Mouse (Mus musculus) limb, embryonic 14.5 days (tissue): ENCODE measurements around the gene Rgmb. TPM values are rescaled to one million over a fixed set of nuclear protein-coding genes. Genes with fewer than 3 reads are reported as not detected.
A peak's percentile ranks its signal among the peaks of the same experiment; 100 is the strongest.

Source experiments
- ATAC-seq: fragments of 200-750 bp; cut with Nextera tagmentation; 2 replicates; pipeline ENCODE4 v1.8.0; 2017; ENCODE audit warnings: low read depth, moderate number of reproducible peaks, moderate TSS enrichment; ENCODE audit not compliant: low FRiP score
- DNase-seq: peaks from one replicate; pipeline ENCODE4 v3.0.0-alpha.2; 2015; ENCODE audit warnings: low spot score
- H3K27ac ChIP-seq: fragments of 300-500 bp; sonication (generic); replicated peaks from 2 replicates; pipeline ENCODE4 v1.5.1; 2014; ENCODE audit warnings: low read depth, mild to moderate bottlenecking, low read length, moderate library complexity, mixed read lengths
- H3K27me3 ChIP-seq: fragments of 300-500 bp; sonication (generic); 2 replicates; pipeline ENCODE4 v1.6.1; 2014; ENCODE audit warnings: low read length, mixed read lengths; ENCODE audit not compliant: control insufficient read depth, insufficient read depth
- H3K36me3 ChIP-seq: fragments of 300-500 bp; sonication (generic); 2 replicates; pipeline ENCODE4 v1.6.1; 2014; ENCODE audit warnings: mild to moderate bottlenecking, low read length, moderate library complexity, mixed read lengths; ENCODE audit not compliant: control insufficient read depth, insufficient read depth
- H3K4me1 ChIP-seq: fragments of 300-500 bp; sonication (generic); 2 replicates; pipeline ENCODE4 v1.6.1; 2014; ENCODE audit warnings: antibody characterized with exemption, low read length, mixed read lengths; ENCODE audit not compliant: control insufficient read depth, insufficient read depth
- H3K4me2 ChIP-seq: fragments of 300-500 bp; sonication (generic); replicated peaks from 2 replicates; pipeline ENCODE4 v1.6.1; 2014; ENCODE audit warnings: low read depth, mild to moderate bottlenecking, low read length, moderate library complexity; ENCODE audit not compliant: severe bottlenecking
- H3K4me3 ChIP-seq: fragments of 300-500 bp; sonication (generic); replicated peaks from 2 replicates; pipeline ENCODE4 v1.5.1; 2014; ENCODE audit warnings: low read length
- H3K9ac ChIP-seq: fragments of 300-500 bp; sonication (generic); 2 replicates; pipeline ENCODE4 v1.6.1; 2014; ENCODE audit warnings: mild to moderate bottlenecking, low read depth, low read length, moderate library complexity; ENCODE audit not compliant: severe bottlenecking
- H3K9me3 ChIP-seq: fragments of 300-500 bp; sonication (generic); 2 replicates; pipeline ENCODE4 v1.6.1; 2016; ENCODE audit warnings: low read length; ENCODE audit not compliant: control insufficient read depth
- POLR2A ChIP-seq: fragments of 200-500 bp; IDR thresholded peaks from 2 replicates; pipeline ENCODE4 v1.8.0; 2012; ENCODE audit warnings: inconsistent platforms, mild to moderate bottlenecking, moderate library complexity, borderline replicate concordance; ENCODE audit not compliant: insufficient read depth, insufficient read length; ENCODE audit errors: extremely low read depth
- WGBS: fragments of 180-500 bp; shearing (Covaris S2); extraction: QIAGEN DNeasy Blood & Tissue Kit; methylation state at CpG from one replicate; pipeline ENCODE4 v1.1.7; 2014; 5-methylcytosine and 5-hydroxymethylcytosine counted together
- polyA plus RNA-seq, 2 experiments: library from polyadenylated mRNA; depleted of rRNA in 1 of 2; stranded (reverse) in 1 of 2; unstranded in 1 of 2; fragments of >200 nt; fragmentation: Nextera tagmentation in 1 of 2; extraction: Ambion mirVana in 1 of 2; gene quantifications; 2 replicates each; pipeline versions ENCODE4 v1.2.1 to v1.2.3; 2012 to 2014

The Rgmb gene
- polyA plus RNA-seq, 2 experiments: 37.7 to 52.0 TPM

DNA sequence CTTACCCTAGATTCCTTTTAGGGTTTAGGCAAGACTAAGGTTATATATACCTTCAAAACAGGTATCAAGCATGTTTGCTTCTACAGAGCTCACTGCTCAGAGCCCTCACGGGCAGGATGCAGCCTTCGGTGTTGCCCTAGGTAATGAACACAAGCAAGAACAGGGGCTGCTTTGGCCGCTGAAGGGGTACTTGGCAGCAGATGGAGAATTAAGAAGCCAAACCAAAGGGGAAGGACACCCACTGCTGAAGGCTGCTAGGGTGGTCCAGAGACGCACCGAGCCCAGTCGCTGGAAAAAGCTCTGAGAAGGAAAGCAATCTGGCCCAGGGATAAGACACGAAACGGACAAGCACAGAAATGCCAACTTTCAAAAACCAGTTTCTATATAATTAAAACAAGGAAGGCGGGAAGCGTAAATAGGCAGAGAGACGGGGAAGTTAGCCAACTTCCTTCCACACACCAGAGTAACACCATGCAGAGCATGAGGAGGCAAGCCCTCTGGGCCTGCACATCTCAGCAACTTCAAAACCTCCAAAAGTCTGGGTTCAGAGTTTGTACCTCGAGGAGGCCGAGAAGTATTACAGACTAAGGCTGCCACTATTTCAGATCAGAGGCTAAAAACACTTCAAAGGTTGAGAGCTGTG lies 18.6 kb downstream of the Rgmb start:
- Histone ChIP-seq H3K4me2 (no peak overlapping the region; the same call in 1 of the 2 replicates), H3K27me3 (no peaks in the 10 kb centered on the region), H3K36me3 (peaks cover 24% of the 10 kb centered on the region), H3K4me3 (no peak overlapping the region), H3K27ac (0 out of 2 replicates have a peak overlapping the region, but pooled peaks have one; percentile 8), H3K9me3 (no peaks in the 10 kb centered on the region), H3K9ac (no peak overlapping the region), H3K4me1 (peaks cover 43% of the 10 kb centered on the region)
- DNase-seq (no peak), ATAC-seq (no peak)
- TF ChIP-seq POLR2A: no peak
- WGBS: 49% methylated on average over 13 of the region's 13 CpGs

DNA sequence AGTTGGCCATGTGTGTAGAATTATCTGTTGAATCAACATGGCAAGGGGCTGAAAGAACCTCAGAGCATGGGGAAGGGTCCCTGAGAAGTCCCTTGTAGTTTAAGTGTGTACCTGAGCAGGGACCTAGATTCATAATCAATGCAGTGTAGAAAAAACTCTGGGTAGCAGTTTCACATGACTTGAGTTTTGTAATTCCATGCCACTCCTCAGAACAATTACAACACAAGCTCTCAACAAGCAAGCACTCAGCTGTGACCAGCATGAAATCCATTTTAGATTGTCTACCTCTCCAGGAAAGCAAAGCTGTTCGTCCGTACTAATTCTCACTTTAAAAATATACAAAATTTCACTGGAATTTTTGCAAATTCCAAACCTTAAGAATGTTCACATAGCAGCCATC lies 20.9 kb downstream of the Rgmb start:
- no peak overlapping the region for H3K4me2 ChIP-seq
- H3K4me1 ChIP-seq: peaks cover 43% of the 10 kb centered on the region
- no peak overlapping the region for H3K9ac ChIP-seq
- no peak for TF ChIP-seq POLR2A
- no peak for ATAC-seq
- DNase-seq: no peak
- no peak overlapping the region for H3K4me3 ChIP-seq
- H3K27me3 ChIP-seq: no peaks in the 10 kb centered on the region
- H3K27ac ChIP-seq: no peak overlapping the region
- peaks cover 19% of the 10 kb centered on the region for H3K36me3 ChIP-seq
- 68% methylated on average over 2 of the region's 2 CpGs for WGBS
- H3K9me3 ChIP-seq: no peaks in the 10 kb centered on the region

DNA sequence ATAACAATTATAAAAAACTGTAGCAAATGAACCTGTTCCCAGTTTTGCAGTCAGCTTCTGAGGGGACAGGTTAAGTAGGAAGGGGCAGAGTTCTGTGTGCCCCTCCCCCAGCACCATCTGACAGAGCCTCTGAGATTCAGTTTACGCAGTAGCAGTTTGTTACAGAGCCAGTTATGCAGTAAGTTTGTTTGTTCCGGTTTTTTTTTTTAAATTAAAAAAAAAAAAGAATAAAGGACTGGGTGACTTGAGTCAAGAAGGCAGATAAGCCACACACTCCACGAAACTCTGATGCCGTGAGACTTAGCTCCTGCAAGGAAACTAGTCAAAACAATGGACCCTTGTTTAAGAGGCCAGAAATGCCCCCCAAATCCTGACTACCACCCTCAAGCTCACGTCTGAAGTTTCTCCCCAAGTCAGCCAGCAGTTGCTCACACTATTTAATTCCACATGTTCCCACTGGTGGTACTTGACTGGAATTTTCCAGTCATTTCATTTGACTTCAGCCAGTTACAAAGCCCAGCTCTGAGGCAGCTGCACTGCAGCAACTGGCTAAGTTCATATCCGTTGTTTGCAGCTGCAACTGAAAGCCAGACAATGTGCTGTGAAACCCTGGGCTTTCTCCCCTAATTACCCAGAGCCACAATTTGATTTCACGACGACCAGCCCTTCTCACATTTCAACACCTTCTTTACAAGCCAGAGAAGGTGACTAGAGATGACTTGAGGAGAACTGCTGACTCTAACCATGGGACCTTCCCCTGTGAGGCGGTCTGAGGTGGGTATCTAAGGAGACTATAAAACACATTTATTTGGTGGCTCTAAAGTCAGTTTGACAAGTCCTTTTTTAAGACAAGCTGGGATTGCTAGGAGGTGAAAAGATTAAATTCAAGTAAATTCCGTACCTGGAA lies 22.1 kb downstream of the Rgmb start:
- Histone ChIP-seq H3K27me3 (no peaks in the 10 kb centered on the region), H3K27ac (peak overlapping the region; percentile 82), H3K4me2 (peak overlapping the region; percentile 18), H3K9ac (peak overlapping the region; percentile 18), H3K36me3 (peaks cover 19% of the 10 kb centered on the region), H3K4me1 (peaks cover 36% of the 10 kb centered on the region), H3K9me3 (no peaks in the 10 kb centered on the region), H3K4me3 (no peak overlapping the region; the same call in 1 of the 2 replicates)
- peak; percentile 64 for ATAC-seq
- DNase-seq: peak; percentile 76
- WGBS: 10% methylated on average over 10 of the region's 10 CpGs
- no peak for TF ChIP-seq POLR2A

DNA sequence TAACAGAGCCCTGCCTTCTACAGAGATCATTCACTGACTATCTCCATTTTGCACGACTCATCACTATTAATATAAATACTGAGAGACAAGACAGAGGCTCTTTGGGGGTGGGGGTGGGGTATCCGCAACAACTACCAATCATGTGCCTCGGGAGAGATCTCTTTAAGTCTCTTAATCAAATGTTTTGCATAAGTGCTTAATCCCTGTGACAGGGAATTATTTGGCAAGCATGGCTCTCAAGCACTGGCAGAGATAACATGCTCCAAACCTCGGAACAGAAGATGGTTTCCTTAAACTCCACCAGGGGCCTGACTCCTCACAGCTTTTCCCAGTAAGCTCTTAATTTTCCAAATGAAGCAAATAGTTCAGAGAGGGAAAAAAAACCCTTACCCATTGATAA lies 22.8 kb downstream of the Rgmb start:
- Histone ChIP-seq H3K4me1 (peaks cover 31% of the 10 kb centered on the region), H3K4me2 (no peak overlapping the region)

DNA sequence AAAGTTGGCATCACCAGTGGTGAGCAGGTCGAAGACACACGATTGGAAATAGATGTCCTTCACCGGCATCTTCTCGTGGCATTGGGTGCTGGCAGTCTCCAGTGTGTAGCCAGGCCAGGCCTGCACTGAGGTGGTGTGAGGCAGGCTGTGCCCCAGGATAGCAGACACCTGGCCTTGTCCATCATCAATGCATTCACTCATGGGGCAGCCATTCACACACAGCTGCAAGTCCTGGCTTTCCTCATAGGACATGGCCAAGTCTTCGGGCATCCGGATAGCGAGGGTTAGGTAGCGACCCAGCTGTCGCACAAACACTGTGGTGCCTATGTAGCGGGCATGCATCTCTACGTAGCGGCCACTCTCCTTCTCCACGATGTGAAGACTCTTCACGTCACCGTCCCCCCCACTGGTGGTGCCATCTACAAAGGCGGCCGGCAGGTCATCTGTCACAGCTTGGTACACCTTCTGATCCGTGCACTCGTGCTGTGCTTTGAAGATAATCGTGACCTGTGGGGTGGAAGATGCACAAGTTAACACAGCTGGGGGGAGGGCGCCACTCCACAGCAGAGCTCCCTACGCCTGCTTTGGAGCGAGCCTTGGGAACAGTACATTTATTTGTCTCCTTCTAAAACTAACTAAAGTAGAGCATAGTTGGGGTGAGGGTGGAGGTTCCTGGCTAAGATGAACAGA lies 23.4 kb downstream of the Rgmb start:
- Histone ChIP-seq H3K27ac (no peak overlapping the region), H3K36me3 (peaks cover 21% of the 10 kb centered on the region), H3K4me3 (no peak overlapping the region), H3K9ac (no peak overlapping the region), H3K9me3 (0 out of 2 replicates have a peak, but pooled peaks cover 3% of the 10 kb centered on the region), H3K4me1 (peaks cover 29% of the 10 kb centered on the region), H3K4me2 (no peak overlapping the region), H3K27me3 (no peaks in the 10 kb centered on the region)
- ATAC-seq (peak; percentile 58), DNase-seq (no peak)
- WGBS: 86% methylated on average over 23 of the region's 23 CpGs
- TF ChIP-seq POLR2A: no peak

More for the DNA sequence above, 22.8 kb downstream of the Rgmb start:
- Histone ChIP-seq H3K27me3 (no peaks in the 10 kb centered on the region), H3K9ac (no peak overlapping the region), H3K9me3 (no peaks in the 10 kb centered on the region), H3K27ac (no peak overlapping the region), H3K4me3 (no peak overlapping the region), H3K36me3 (peaks cover 21% of the 10 kb centered on the region)
- ATAC-seq (no peak), DNase-seq (no peak)
- TF ChIP-seq POLR2A: no peak
- 48% methylated on average over 4 of the region's 4 CpGs for WGBS
